Mouse (Mus musculus) erythroblast, adult 5-6 weeks (primary cell): ENCODE results near the gene Necap2. TPM values are rescaled to one million over a fixed set of nuclear protein-coding genes. Genes with fewer than 3 reads are reported as not detected.

ENCODE experiments used
- ATAC-seq: replicated peaks from 2 replicates; pipeline ENCODE4 v1.8.0; 2016; ENCODE audit warnings: moderate number of reproducible peaks, mild to moderate bottlenecking, moderate TSS enrichment, inconsistent platforms; ENCODE audit not compliant: poor library complexity, low FRiP score, severe bottlenecking
- total RNA-seq, 2 experiments: library from RNA; stranded (forward) in 1 of 2; stranded (reverse) in 1 of 2; fragments of 150-400 nt in 1 of 2; fragments of 200-764, 138-1000 nt in 1 of 2; gene quantifications; 2 replicates each; pipeline versions ENCODE4 v1.2.3 to v1.2.4; 2015 to 2017; ENCODE audit warnings: low replicate concordance in 2 of 2

Gene Necap2
- 41.0 and 58.6 TPM in 2 replicates for total RNA-seq (2015; ENCODE audit: low replicate concordance)
- 68.0 and 75.4 TPM in 2 replicates for total RNA-seq (2017; ENCODE audit: low replicate concordance)

DNA sequence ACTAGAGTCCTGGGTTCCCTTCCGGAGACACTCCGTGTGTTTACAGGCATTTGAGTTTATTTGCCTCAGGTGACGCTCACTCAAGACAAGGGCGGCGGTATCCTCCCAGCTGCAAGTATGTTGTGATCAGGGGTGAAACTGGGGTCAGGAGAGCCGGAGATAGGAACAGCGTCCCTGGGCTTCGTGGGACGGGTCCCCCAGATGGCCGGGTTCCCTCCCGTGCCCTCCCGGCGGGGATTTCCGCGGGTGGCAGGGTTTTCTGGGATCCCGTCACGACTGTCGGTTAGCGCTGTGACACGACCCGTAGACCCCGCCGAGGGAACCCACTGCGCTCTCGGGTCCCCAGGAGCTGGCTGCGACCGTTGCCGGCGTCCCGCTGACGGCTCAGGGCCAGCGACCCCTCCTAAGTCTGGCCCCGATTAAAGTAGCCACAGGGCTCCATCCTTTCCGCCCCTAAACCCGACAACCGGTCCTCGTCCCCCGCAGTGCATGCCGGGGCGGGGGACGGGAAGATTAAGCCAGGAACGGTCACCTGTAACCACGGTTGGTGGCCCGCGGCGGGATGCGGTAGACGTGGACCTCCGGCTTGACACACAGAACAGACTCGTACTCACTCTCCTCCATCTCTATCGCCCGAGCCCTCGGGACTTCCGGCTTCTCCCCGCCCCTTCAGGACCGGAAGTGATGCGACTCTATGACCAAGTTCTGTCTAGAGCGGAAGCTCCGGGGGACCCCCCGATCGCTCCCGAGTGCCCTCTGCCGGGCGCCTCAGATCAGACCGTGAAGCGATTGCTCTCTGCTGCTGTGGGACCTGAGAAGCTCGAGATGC is at the start of gene Necap2:
TSS of gene Necap2 (minus strand) at position 677 of the 829 bp plus-strand sequence.
- ATAC-seq: peak; percentile 89

DNA sequence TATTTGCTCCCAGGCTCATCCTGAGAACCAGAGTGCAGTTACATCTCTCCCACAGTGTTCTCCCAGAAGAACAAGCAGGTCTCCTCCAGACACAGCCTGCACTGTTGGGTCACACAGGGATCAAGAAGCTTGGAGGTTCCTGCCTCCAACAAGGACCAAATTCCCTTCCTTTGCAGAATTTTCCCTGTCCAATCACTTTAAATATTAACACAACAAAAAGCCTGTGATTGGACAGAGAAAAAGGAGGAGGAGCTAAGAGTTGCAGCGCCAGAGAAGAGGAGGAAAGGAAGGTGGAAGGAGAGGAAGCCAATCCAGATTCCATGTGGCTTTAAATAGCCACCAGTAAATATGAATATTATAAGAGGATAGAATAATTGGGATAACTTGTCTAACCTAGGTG is 44.9 kb upstream of the Necap2 start:
- ATAC-seq: no peak

DNA sequence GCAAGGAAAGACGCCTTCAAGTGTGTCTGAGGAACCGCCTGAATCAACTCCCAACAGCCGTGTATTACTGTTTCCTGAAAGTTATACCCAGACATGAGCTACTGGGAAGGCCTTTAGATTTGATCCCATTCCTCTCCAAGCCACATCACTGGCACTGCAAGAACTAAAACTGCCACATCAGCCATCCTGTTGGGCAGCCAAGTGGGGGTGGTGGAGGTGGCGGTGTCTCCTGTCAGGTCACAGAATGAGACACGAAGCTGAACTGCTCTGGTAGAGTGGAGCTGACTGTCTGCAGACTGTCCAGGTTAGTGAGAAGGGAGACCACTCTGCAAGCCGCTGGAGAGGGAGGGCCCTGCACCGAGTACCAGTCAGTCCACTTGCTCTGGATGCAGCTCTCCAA is 44.5 kb upstream of the Necap2 start:
- no peak for ATAC-seq

DNA sequence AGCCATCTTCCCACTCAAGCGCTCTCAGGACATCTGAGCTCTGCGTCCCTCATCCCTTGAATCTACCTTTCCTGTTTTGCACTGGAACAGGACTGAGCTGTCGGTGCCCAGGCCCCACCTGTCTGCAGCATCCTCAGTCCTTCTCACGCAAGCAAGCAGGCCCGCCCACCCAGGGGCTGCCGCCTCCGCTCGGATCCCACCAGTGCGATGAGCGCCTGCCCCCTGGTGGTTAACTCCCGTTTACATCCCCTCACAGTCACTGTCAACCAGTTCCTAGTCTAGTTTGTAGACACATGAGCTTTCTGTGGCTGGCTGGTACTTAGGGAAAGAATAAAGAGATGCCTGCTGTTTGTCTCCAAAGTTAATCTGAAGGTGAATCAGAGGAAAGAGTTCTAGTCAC is 42.5 kb upstream of the Necap2 start:
- ATAC-seq: no peak

DNA sequence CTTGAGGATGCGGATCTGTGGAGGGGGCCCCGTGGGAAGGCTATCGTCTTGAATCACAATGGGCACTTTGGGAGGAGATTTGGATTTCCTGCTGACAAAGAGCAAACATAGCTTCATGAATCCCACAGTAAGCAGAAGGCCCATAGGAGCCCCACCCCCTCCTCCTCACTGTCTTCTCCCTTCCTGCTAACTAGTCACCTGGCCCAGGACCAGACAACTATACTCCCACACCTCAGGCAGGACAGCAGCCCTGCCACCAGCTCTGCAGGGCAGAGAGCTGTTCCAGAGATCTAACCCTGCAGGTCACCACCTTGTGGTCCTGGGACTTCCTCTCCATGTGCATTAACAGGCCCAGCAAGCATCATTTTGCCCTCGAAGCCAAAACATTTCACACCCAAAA is 40.5 kb upstream of the Necap2 start:
- ATAC-seq: no peak

DNA sequence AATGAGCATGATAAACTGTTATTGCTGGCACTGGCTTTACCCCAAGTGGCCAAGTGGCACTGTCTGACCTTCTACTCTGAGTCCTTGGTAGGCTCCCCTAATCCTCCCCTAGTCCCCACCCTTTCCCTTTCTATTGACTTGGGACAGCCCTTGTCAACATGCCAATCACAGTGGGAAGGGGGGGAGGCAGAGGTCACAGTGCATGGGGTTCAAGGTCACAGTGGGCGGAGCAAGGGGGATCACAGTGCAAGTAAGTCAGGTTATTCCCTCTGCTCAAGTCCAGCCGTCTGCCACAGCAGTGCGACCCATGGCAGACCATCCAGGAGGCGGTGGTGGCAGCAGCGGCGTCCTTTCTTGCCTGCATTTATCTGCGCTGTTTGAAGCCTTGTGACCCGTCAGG is 37.2 kb upstream of the Necap2 start:
- ATAC-seq: no peak

DNA sequence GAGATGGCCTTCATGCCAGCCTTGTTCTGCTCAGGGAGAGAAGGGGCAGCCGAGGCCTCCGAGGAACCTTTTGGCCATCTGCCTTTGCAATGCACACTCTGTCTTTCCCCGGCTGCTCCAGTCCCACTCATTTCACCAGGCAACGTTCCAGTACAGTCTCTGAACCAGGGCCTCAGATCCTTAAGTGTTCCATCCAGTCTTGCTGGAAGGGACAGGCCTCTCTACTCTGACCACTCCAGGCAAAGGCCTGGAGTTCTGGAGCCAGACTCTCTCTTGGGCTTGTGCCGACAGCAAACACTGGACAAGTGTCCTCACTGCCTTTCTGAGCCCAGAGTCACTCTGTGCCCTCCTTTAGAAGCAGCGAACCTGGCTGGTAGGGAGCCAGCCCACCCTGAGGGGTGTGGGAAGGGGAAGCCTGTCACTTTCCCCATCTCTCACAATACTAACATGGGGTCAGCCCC is 36.4 kb upstream of the Necap2 start:
- ATAC-seq: no peak

DNA sequence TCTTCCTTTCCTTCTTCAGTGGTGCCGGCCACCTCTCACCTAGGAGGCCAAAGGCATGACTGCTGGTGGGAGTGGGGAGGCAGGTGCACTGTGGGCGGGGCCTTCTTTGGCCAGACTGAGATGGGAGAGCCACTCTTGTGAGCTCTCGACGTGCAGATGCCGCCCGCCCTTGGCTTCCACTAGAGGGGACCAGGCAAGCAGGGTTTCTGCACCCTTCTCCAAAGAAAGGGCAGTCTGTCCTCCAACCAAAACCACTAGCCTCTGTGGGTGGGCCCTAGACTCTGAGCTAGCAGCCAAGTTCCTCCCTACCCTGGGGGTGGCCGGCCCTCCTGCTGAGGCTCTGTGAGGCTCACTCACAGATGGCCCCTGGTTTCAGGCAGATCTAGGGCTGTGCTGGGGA is 35.7 kb upstream of the Necap2 start:
- ATAC-seq: no peak

DNA sequence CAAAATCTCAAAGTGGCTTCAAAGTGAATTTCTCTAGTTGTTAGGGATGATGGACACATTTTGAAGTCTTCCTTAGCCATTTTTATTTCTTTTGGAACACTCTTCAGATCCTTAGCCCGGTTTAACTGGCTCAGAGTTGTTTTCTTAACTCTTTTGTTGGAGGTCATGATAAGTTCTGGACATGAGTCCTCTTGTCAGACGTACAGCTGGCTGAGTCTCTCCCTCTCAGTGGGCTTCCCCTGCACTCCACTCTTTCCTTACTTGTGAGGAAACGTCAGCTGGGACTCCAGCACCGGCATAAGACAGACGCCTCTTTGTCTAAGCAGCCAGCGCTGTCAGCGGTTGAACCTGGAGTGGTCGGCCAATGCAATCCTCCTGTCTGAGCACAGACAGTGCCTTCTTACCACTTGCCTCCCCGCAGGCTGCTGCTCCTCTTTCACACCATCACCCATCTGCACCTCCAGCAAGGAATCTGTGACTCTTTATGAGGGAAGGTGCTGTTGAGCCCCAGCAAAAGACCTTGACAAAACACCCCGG is 30.1 kb upstream of the Necap2 start:
- ATAC-seq: no peak

DNA sequence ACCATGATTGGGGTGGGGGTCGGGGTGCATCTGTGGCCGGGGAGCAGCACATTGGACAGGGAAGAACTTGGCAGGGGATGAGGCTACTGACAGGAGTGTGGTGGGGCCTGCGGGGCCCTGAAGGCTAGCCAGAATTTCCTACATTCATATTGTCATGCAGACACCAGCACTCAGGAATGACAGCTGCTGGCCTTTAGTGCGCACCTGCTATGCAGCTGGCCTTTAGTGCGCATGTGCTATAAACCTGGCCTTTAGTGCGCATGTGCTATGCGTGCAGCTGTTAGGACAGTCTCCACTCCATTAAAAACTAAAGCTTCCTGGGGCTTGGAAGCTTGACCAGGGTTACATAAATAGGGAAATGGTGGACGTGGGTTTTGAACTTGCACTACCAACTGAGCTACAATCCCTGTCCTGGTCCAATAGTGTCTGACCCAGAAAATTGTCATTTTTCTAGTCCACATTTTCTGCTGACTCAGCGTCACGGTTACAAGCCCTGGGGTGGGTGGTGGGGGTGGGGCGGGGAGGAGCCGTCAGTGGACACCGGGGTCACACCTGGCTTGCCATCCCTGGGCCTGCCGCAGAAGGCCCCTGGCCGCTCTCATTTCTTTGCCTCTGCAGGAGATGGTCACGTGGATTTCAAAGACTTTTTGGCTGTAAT is 28.5 kb upstream of the Necap2 start:
- no peak for ATAC-seq

DNA sequence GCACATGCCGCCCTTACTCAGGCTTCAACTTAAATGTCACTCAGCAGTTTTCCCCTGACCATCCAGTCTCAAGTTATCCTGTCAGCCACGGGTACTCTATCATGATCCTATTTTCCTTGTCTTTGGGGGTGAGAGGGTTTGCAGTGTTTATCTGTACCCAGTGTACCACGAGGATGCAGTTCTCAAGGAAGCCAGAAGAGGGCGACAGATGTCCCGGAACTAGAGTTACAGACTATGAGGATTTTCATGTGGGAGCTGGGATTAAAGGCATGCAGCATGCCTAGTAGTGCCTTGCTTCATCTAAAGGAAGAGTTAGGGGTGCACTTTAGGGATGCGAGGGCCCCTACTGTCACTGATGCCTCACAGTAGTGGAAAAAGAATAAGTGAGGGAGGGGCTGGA is 23.7 kb upstream of the Necap2 start:
- ATAC-seq: peak; percentile 42; the same call in 1 of the 2 replicates

DNA sequence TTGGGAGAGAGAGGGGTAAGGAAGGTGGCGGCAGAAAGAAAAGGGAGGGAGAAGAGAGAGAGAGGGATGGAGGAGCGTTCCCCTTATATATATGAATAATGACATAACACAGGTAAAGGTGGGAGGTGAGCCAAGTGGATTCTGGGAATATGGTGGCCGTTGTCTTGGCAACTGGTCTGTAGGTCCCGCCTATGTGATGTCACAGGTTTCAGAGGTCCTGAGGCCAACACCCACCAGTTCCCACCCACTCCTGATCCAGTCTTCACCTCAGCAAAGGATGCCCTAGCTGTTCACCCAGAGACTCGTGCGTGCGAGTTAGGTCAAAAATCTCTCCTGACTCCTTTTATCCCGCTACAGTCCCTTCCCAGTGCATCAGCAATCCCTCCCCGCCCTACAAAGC is 23.1 kb upstream of the Necap2 start:
- ATAC-seq: no peak

DNA sequence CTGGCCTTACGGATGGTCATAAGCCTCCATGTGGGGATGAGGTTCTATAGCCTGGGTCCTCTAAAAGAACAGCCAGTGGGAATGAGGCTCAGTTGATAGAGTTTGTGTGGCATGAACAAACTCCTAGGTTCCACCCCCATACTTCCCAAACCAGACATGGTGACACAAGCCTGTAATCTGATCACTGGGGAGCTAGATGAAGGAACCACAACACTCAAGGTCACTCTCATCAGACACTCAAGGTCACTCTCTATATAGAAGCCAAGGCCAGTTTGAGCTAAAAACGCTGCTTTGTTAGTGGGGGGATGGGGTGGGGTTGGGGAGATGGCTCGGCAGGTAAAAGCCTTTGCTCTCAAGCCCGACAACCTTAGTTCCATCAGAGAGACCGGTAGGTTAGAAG is 21.8 kb upstream of the Necap2 start:
- no peak for ATAC-seq

DNA sequence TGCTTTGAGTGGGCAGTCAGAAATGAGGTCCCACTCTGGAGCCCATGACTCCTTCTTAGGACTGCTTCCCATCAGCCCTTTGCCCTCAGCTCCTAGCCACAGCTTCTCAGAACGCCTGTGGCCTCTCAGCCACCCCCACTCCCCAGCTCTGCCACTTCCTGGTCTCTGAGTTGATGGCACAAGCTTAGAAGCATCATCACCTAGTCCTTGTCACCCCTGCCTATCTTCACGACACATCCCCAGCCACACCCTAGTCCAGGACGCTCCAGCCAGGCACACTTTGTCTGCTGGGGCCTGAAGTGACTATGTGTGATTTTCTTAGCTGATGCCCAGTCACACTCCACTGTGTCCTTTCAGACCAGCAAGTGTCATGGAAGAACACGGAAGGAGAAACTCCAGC is 20.8 kb upstream of the Necap2 start:
- ATAC-seq: no peak

DNA sequence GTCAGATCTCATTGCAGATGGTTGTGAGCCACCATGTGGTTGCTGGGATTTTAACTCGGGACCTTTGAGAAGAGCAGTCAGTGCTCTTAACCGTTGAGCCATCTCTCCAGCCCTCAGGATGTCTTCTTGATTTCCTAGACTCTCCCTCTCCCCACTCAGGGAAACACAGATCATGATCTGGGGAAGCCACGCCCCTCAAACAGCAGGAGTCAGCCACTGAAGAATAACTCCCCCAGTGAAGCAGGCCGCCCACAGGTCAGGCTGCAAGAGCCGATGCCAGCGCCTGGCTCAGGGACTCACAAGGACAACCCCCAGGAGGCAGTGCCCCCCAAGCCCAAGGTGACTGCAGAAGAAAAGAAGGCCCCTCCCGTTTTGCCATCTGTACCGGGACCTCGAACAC is 18.6 kb upstream of the Necap2 start:
- no peak for ATAC-seq

DNA sequence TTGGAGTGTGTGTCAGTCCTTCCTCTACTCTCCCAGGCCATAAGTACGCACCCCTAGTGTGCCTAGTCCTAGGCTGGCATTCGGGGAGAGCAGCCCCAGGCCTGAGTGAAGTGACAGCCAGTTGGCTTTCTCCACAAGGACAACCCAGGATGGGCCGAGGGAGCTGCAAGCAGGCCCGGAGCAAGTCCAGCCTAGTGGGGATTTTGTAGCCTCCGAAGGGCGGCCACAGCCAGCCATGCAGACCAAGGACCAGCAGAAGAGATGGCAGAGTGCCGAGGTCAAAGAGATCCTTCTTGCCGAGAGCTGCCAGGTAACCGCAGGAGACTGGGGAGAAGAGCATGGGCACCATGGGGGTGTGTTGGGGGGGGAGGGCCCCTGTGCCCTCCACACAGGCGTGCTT is 16.9 kb upstream of the Necap2 start:
- ATAC-seq: no peak

DNA sequence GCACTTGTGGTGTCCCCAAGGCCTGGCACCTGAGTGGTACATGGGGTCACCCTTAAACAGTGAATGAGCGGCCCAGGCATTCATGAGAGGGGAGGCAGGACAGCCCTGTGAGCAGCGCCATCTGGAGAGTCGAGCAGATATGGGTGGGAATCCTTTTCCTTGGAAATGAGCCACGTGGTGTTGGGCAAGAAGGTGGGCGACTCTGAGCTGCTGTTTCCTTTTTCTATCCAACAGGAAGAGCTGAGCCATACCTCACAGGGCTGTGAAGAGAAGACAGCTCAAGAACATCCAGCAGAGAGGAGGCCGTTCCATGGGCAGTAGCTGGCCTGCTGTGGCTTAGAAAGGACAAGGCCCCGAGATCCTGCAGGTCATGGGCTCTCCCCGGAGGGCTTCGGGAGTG is 10.6 kb upstream of the Necap2 start:
- no peak for ATAC-seq

DNA sequence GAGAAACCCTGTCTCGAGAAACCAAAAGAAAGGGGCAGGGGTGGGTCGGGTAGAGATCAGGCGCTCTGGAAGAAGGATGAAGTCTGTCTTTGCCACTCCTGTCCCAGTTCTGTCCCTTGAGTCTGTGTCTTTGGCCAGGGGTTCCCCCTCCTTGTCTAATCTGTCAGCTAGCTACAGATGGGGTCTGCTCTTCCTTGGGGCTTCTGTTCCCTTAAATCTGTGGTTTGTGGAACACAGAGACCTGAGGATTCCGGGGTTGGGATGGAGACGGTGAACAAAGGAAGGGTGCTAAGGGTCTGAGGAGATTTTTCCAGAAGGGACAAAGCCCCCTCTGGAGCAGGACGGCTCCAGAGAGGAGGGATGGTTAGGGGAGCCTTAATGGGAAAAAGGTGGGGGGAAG is 9.9 kb upstream of the Necap2 start, which contains the start of gene Spata21:
TSS of gene Spata21 (plus strand) at position 301 of the 400 bp plus-strand sequence.
- no peak for ATAC-seq

DNA sequence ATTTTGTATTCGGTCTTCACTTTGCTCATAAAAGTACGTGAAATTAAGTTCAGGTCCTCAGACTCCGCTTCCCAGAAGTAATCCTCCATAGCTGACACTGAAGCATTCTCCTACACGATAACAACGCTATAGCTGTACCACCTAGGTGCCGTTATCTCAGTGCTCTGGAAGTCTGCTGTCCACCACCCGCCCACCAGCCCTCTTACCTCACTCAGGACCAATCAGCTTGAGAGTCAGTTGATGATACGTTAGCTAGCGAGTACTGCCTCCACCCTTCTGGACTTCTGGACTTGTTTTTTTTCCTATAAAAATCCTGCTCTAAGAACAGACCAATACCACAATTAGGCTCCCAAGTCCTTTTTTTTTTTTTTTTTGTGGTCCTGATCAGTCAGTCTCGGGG is 8.7 kb upstream of the Necap2 start:
- no peak for ATAC-seq

DNA sequence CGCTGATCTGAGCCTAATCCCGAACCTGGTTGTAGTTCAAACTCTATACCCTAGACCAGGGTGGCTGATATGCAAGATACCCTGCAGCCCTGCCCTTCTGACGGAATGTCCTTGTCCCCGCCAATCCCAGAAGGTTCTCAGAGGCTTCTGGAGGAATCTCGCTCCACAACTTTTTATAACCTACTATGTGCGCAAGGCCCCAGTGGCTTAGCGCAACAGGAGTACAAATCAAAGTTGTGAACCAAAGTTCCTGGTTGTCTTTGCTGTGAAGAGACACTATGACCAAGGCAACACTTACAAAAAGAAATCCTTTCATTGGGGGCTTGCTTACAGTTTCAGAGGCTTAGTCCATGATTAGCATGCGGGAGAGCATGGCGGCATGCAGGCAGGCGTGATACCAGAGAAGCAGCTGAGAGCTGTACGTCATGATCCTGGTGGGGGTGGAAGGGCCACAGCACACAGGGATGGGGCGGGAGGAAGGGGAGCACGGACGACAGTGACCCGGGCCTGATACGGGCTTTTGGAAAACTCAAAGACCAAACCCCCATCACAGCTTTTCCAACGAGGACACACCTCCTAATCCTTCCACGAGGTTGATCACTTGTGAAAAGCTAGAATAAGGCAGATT is 467 bp upstream of the Necap2 start:
- no peak for ATAC-seq
